Mouse (Mus musculus) heart, postnatal 0 days (tissue): ENCODE data around the gene Lypd4. TPM values are rescaled to one million over a fixed set of nuclear protein-coding genes. Genes with fewer than 3 reads are reported as not detected.
"Not testable (repeated sequence)": the region's sequence is repeated elsewhere in the genome, so short reads cannot be mapped to it uniquely, and the experiment has no call there.

Experiments used
- ATAC-seq: fragments of 200-750 bp; cut with Nextera tagmentation; 2 replicates; pipeline ENCODE4 v1.8.0; 2017; ENCODE audit warnings: low read depth, moderate number of reproducible peaks, moderate library complexity; ENCODE audit not compliant: insufficient read depth
- DNase-seq: peaks from one replicate; pipeline ENCODE4 v3.0.0-alpha.2; 2016; ENCODE audit warnings: low spot score
- H3K27ac ChIP-seq: fragments of 300-500 bp; sonication (generic); 2 replicates; pipeline ENCODE4 v1.5.1; 2014; ENCODE audit warnings: low read depth, mild to moderate bottlenecking
- H3K27me3 ChIP-seq: fragments of 300-500 bp; sonication (generic); 2 replicates; pipeline ENCODE4 v1.6.1; 2014; ENCODE audit warnings: low read length, mixed read lengths; ENCODE audit not compliant: control insufficient read depth, insufficient read depth
- H3K36me3 ChIP-seq: fragments of 300-500 bp; sonication (generic); replicated peaks from 2 replicates; pipeline ENCODE4 v1.6.1; 2014; ENCODE audit warnings: low read length, mixed read lengths; ENCODE audit not compliant: control insufficient read depth, insufficient read depth
- H3K4me1 ChIP-seq: fragments of 300-500 bp; sonication (generic); 2 replicates; pipeline ENCODE4 v1.6.1; 2014; ENCODE audit warnings: antibody characterized with exemption; ENCODE audit not compliant: control insufficient read depth, insufficient read depth
- H3K4me2 ChIP-seq: fragments of 300-500 bp; sonication (generic); 2 replicates; pipeline ENCODE4 v1.6.1; 2014; ENCODE audit warnings: low read depth, mild to moderate bottlenecking, low read length, moderate library complexity
- H3K4me3 ChIP-seq: fragments of 300-500 bp; sonication (generic); 2 replicates; pipeline ENCODE4 v1.5.1; 2014; ENCODE audit warnings: low read depth, low read length
- H3K9ac ChIP-seq: fragments of 300-500 bp; sonication (generic); replicated peaks from 2 replicates; pipeline ENCODE4 v1.6.1; 2014; ENCODE audit warnings: low read depth, low read length, mixed read lengths
- H3K9me3 ChIP-seq: fragments of 300-500 bp; sonication (generic); replicated peaks from 2 replicates; pipeline ENCODE4 v1.6.1; 2016; ENCODE audit warnings: low read length; ENCODE audit not compliant: control insufficient read depth
- CTCF ChIP-seq: IDR thresholded peaks from 2 replicates; pipeline ENCODE4 v1.5.1; 2016; ENCODE audit warnings: antibody characterized with exemption, control low read depth, low read depth
- EP300 ChIP-seq: IDR thresholded peaks from 2 replicates; pipeline ENCODE4 v1.6.1; 2016; ENCODE audit warnings: antibody characterized with exemption, low read depth
- WGBS: fragments of 180-500 bp; shearing (Covaris S2); extraction: QIAGEN DNeasy Blood & Tissue Kit; methylation state at CpG from one replicate; pipeline ENCODE4 v1.1.7; 2014; 5-methylcytosine and 5-hydroxymethylcytosine counted together
- polyA plus RNA-seq: library from polyadenylated mRNA; unstranded; fragments of >200 nt; fragmentation: Nextera tagmentation; extraction: Ambion mirVana; gene quantifications from 2 replicates; pipeline ENCODE4 v1.2.1, GENCODE M21; 2015
- total RNA-seq: library from RNA; depleted of rRNA; stranded (reverse); fragments of >200 nt; gene quantifications from 2 replicates; pipeline ENCODE4 v1.2.3, GENCODE M21; 2014; ENCODE audit warnings: low replicate concordance

Gene Lypd4
- total and polyA plus RNA-seq, 2 experiments from 2014 or later: not detected

DNA sequence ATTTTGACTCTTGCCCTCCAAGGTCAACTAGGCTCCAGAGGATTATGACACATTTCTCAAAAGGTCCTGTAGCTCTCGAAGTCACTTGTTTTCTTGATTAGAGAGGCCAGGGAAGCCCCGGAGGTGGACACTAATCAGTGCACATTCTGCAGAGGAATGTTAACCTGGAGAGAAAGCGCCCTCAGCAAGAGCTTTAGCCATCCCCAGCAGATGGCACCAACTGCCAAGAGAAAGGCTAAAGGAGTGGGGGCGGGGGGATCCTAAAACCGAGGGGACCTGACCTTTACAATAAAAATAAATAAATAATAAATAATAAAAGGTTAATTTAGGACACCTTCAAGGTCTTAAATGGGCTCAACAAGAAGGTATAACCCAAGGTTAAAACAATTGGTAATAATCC is 25.6 kb downstream of the Lypd4 start:
- no peak for ATAC-seq

DNA sequence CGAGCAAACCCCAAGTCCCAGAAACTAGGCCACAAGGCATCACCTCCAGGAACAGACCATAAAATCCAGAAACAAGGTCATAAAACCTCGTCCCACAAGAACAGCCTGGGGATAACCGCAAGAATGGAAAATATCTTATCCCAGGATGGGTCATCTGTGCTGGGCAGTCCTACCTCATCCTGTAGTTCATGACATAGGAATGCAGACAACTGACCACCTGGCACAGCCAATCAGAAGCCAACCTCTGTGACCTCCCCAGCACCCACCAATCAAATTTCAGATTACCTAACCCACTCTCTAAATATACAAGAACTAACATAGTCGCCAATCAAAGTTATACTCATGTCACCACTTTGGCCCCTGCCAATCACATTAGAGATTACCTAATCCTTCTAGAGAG is 28.7 kb downstream of the Lypd4 start:
- H3K9ac ChIP-seq: no peak overlapping the region
- H3K27ac ChIP-seq: no peak overlapping the region
- no peaks in the 10 kb centered on the region for H3K36me3 ChIP-seq
- no peaks in the 10 kb centered on the region for H3K27me3 ChIP-seq
- no peaks in the 10 kb centered on the region for H3K4me1 ChIP-seq
- no peak for ATAC-seq
- no peak overlapping the region for H3K4me3 ChIP-seq
- H3K9me3 ChIP-seq: no peaks in the 10 kb centered on the region
- no peak for DNase-seq
- H3K4me2 ChIP-seq: no peak overlapping the region
- TF ChIP-seq EP300 (no peak), CTCF (no peak)
- 66% methylated on average over 4 of the region's 4 CpGs for WGBS

More for the DNA sequence above, 25.6 kb downstream of the Lypd4 start:
- Histone ChIP-seq H3K4me2 (no peak overlapping the region), H3K4me1 (no peaks in the 10 kb centered on the region), H3K27ac (no peak overlapping the region), H3K4me3 (no peak overlapping the region), H3K9me3 (no peaks in the 10 kb centered on the region), H3K36me3 (no peaks in the 10 kb centered on the region), H3K27me3 (no peaks in the 10 kb centered on the region), H3K9ac (no peak overlapping the region)
- 29% methylated on average over 5 of the region's 5 CpGs for WGBS
- TF ChIP-seq EP300 (no peak), CTCF (no peak)
- no peak for DNase-seq

DNA sequence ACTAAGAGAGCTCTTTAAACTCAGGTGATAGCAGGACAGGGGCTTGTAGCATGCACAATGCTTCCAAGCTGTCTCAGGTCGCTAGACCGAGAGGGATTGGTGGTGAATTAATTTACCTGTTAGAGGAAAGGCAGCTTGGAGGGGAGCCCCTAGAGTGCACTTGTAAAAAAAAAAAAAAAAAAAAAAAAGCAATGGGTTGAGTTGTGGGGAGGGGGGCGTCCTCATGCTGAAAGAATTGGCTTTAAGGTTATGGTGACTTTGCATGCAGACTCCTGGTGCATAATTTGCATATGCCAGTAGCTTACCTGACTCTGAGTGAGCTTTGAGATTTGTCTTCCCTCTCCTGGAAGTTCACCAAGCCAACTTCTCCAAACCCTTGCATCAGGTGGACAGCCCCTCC is 29.4 kb downstream of the Lypd4 start:
- Histone ChIP-seq H3K4me2 (no peak overlapping the region), H3K36me3 (no peaks in the 10 kb centered on the region), H3K27ac (no peak overlapping the region), H3K9me3 (no peaks in the 10 kb centered on the region), H3K4me3 (no peak overlapping the region), H3K4me1 (no peaks in the 10 kb centered on the region), H3K9ac (no peak overlapping the region), H3K27me3 (no peaks in the 10 kb centered on the region)
- WGBS: 60% methylated on average over 3 of the region's 3 CpGs
- ATAC-seq (no peak), DNase-seq (no peak)
- TF ChIP-seq EP300 (no peak), CTCF (no peak)

DNA sequence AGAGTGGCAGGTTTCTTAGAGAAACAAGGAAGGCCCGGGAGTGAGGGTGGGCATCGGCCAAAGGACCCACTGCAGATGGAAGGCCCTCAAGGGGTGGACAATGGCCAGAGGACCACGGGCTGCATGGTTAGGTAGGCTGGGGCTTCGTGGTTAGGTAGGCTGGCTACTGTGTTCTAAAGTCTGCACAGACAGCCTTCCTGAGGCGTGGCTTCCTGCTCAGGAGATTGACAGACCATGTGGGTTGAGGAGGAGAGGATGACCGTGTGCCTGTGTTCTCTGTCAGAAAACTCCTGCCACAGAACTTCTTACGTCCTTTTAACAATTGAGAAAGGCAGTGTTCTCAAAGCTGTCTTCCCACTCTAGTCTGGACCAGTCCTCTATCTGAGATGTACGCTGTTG is 30.3 kb downstream of the Lypd4 start:
- Histone ChIP-seq H3K27ac (no peak overlapping the region), H3K36me3 (no peaks in the 10 kb centered on the region), H3K4me1 (no peaks in the 10 kb centered on the region), H3K4me2 (no peak overlapping the region), H3K9ac (no peak overlapping the region), H3K27me3 (no peaks in the 10 kb centered on the region), H3K9me3 (no peaks in the 10 kb centered on the region), H3K4me3 (no peak overlapping the region)
- TF ChIP-seq CTCF: no peak
- no peak for TF ChIP-seq EP300
- 67% methylated on average over 8 of the region's 8 CpGs for WGBS
- no peak for ATAC-seq
- no peak for DNase-seq

DNA sequence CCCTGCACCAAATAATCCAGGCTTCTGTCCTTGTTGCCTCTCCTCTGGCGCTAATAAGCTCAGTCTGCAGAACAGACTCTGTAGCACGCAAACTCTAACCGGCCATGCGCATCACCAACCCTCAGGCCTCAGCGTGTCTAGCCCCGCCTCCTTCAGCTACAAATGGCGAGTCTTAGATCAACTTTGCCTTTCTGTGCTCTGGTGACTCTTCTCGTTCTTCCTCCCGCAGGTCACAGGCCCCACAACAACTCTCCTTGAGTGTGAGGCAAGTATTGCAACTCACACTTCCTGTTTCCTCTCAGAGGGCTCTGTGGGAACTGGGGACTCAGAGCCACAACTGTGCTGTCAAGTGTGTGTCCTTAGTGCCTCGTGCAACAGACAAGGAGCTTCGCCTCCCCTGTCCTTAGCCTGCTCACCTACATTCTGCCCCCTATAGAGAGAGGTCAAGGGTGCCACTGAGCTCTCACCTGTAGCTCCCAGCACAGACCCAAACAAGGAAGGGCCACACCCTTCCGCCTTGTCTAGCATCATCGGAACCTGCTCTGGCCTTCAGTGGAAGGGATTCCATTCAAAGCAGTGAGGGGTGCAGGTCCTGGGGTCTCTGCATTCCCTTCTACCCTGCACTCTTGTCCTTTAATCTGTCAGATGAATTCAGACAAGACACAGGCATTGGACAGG is 30.9 kb downstream of the Lypd4 start:
- 62% methylated on average over 11 of the region's 13 CpGs for WGBS
- H3K9ac ChIP-seq, H3K36me3 ChIP-seq, H3K27me3 ChIP-seq, H3K9me3 ChIP-seq, H3K27ac ChIP-seq, ATAC-seq, H3K4me2 ChIP-seq, H3K4me1 ChIP-seq, H3K4me3 ChIP-seq, DNase-seq: not testable (repeated sequence)

DNA sequence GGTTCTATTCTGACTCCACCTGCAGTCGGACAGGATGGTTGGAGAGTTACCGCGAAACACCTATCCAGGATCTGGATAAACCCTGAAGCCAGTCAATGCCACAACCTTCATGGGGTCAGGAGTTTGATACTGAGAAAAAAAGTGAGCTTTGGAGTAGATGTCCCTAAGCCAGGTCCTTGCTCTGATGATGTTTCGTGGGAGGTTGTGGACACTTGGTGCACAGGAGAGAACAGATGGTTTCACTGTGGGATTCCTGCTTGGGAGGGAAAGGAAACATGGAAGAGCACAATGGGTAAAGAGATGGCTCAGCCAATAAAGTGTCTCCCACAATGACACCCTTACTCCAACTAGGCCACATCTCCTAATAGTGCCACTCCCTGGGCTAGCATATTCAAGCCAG is 42.6 kb downstream of the Lypd4 start:
- Histone ChIP-seq H3K9ac (no peak overlapping the region), H3K9me3 (no peaks in the 10 kb centered on the region)

More for the DNA sequence above, 42.6 kb downstream of the Lypd4 start:
- Histone ChIP-seq H3K4me1 (no peaks in the 10 kb centered on the region), H3K4me3 (no peak overlapping the region), H3K4me2 (no peak overlapping the region), H3K27ac (no peak overlapping the region), H3K27me3 (no peaks in the 10 kb centered on the region), H3K36me3 (no peaks in the 10 kb centered on the region)
- no peak for TF ChIP-seq EP300
- TF ChIP-seq CTCF: no peak
- 83% methylated on average over 4 of the region's 4 CpGs for WGBS
- DNase-seq (no peak), ATAC-seq (no peak)
